Mouse (Mus musculus): Measurements from ENCODE around the gene Dgki. TPM values are rescaled to one million over a fixed set of nuclear protein-coding genes. Genes with fewer than 3 reads are reported as not detected.

Dgki gene
- total and polyA plus RNA-seq, 3 experiments = 4.4 to 8.7 (median 7.7) TPM

DNA sequence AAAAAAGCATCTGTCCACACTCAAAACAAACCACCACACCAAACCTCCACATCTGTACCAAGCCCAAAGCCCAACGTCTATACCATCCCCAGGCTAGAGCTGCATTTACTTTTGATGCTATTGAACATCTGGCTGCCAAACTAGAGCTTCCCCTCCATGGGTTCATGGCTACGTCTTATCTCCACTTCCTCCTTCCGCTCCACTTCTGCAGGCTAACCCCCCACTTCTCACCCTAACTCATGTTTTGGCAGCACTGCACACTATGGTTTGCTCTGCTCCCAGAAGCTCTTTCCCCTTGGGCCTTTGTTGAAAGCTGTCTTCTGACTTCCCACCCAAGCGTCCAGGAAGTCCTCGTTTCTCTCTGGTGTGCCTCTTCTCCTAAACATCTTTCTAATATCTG, 319.5 kb downstream of the Dgki start:
- no peak overlapping the region for H3K27ac ChIP-seq (ENCODE audit: insufficient read depth, low read depth)
- H3K9me3 ChIP-seq (replicated peaks; ENCODE audit: low read length) = no peaks in the 10 kb centered on the region
- H3K4me3 ChIP-seq (replicated peaks in 1 of 3; ENCODE audit: low read depth in 2 of 3, low read length in 2 of 3, poor library complexity in 1 of 3) = no peak overlapping the region
- H3K27me3 ChIP-seq (replicated peaks) = no peaks in the 10 kb centered on the region
- H3K9ac ChIP-seq (ENCODE audit: insufficient read depth, low read depth) = no peak overlapping the region
- dilution Hi-C loops (cut with MboI; ENCODE audit: extremely low pct_ligation_motif_present, extremely low pct_unique_long_range_greater_than_20kb, low sequenced_read_pairs) = no loop called here
- peaks cover 0 to 18% of the 10 kb centered on the region in 2 experiments for H3K36me3 ChIP-seq (replicated peaks in 1 of 2; ENCODE audit: control insufficient read depth in 1 of 2, insufficient read depth in 1 of 2, low read length in 1 of 2)
- peaks cover 0 to 8% of the 10 kb centered on the region in 2 experiments; a peak in 2 of 4 replicates for H3K4me1 ChIP-seq (ENCODE audit: control insufficient read depth in 1 of 2, insufficient read depth in 2 of 2)
- TF ChIP-seq SMC3 (IDR thresholded peaks at IDR 0.05; ENCODE audit: low read depth, low read length) = no peak
- TF ChIP-seq KAT2A (IDR thresholded peaks at IDR 0.05; ENCODE audit: insufficient replicate concordance, low read length) = no peak
- TF ChIP-seq IRF4 (IDR thresholded peaks at IDR 0.05; ENCODE audit: low read depth, low read length) = no peak
- no peak for TF ChIP-seq TCF12 (IDR thresholded peaks at IDR 0.05; ENCODE audit: low read depth, low read length)
- no peak for TF ChIP-seq E2F4 (IDR thresholded peaks at IDR 0.05; ENCODE audit: insufficient replicate concordance, low read depth, low read length)
- TF ChIP-seq CHD2 (IDR thresholded peaks at IDR 0.05; ENCODE audit: low read length) = no peak
- no peak for TF ChIP-seq JUND (conservative IDR thresholded peaks at IDR 0.05; ENCODE audit: low read depth, low read length)
- TF ChIP-seq NRF1 (IDR thresholded peaks at IDR 0.05; ENCODE audit: low read depth, low read length) = no peak
- TF ChIP-seq RAD21 (IDR thresholded peaks at IDR 0.05; ENCODE audit: low read depth, low read length) = no peak
- no peak for TF ChIP-seq JUN (IDR thresholded peaks at IDR 0.05; ENCODE audit: insufficient read depth, low read depth, low read length)
- TF ChIP-seq ZKSCAN1 (IDR thresholded peaks at IDR 0.05; ENCODE audit: borderline replicate concordance, low read depth, low read length) = no peak
- TF ChIP-seq BHLHE40 (IDR thresholded peaks at IDR 0.05; ENCODE audit: low read depth, low read length) = no peak
- no peak for TF ChIP-seq MXI1 (IDR thresholded peaks at IDR 0.05; ENCODE audit: low read depth, low read length)
- no peak for TF ChIP-seq USF2 (conservative IDR thresholded peaks at IDR 0.05; ENCODE audit: low read depth, low read length)
- TF ChIP-seq HCFC1 (IDR thresholded peaks at IDR 0.05; ENCODE audit: low read depth, low read length) = no peak
- no peak for DNase-seq (ENCODE audit: extremely low read depth)
- in situ Hi-C loops (cut with MboI; ENCODE audit: low pct_ligation_motif_present, low pct_unique_long_range_greater_than_20kb, low sequenced_read_pairs) = no loop called here
- no peaks in the 10 kb centered on the region for H3K79me2 ChIP-seq (replicated peaks; ENCODE audit: control insufficient read depth, extremely low read depth, insufficient read depth, poor library complexity, severe bottlenecking)
- no peak overlapping the region for H3K4me2 ChIP-seq (ENCODE audit: insufficient read depth, low read depth, poor library complexity, severe bottlenecking)

DNA sequence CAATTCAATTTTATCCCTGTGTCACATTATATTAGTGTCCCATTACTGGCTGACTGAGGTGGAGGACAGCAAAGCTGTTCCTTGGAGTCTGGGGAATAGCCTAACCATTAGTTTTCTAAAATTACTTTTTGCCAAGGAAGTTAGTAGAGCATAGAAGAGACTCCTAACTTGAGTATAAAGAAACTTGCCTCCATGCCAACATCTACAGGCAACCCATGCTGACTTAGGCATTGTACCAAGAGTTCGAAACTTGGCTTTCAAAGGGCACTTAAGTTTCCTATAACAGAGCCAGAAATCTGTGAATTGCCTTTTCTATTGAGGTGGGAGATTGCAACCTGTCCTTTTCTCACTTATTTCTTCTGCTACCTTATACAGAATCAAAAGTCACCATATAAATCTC, 321.8 kb downstream of the Dgki start:
- dilution Hi-C loops (cut with MboI; ENCODE audit: extremely low pct_ligation_motif_present, extremely low pct_unique_long_range_greater_than_20kb, low sequenced_read_pairs) (no loop called here), in situ Hi-C loops (cut with MboI; ENCODE audit: low pct_ligation_motif_present, low pct_unique_long_range_greater_than_20kb, low sequenced_read_pairs) (no loop called here)
- H3K4me2 ChIP-seq (ENCODE audit: insufficient read depth, low read depth, poor library complexity, severe bottlenecking) = no peak overlapping the region
- H3K27me3 ChIP-seq (replicated peaks) = no peaks in the 10 kb centered on the region
- no peak overlapping the region for H3K9ac ChIP-seq (ENCODE audit: insufficient read depth, low read depth)
- no peak overlapping the region for H3K4me3 ChIP-seq (replicated peaks in 1 of 3; ENCODE audit: low read depth in 2 of 3, low read length in 2 of 3, poor library complexity in 1 of 3)
- H3K4me1 ChIP-seq (ENCODE audit: control insufficient read depth in 1 of 2, insufficient read depth in 2 of 2) = peaks cover 0 to 8% of the 10 kb centered on the region in 2 experiments; a peak in 2 of 4 replicates
- H3K27ac ChIP-seq (ENCODE audit: insufficient read depth, low read depth) = no peak overlapping the region
- no peak for DNase-seq (ENCODE audit: extremely low read depth)
- TF ChIP-seq USF1 (IDR thresholded peaks at IDR 0.05; ENCODE audit: low read depth, low read length) (no peak), POLR2AphosphoS2 (IDR thresholded peaks at IDR 0.05; ENCODE audit: low read depth, low read length) (no peak), POLR2A (IDR thresholded peaks at IDR 0.05; ENCODE audit: low read depth, low read length) (no peak), RCOR1 (conservative IDR thresholded peaks at IDR 0.05; ENCODE audit: low read depth, low read length) (no peak), CTCF (conservative IDR thresholded peaks at IDR 0.05 in 1 of 2, IDR thresholded peaks at IDR 0.05 in 1 of 2; ENCODE audit: low read depth in 2 of 2, low read length in 2 of 2) (no peak), NRF1 (IDR thresholded peaks at IDR 0.05; ENCODE audit: low read depth, low read length) (no peak), CHD2 (IDR thresholded peaks at IDR 0.05; ENCODE audit: low read length) (no peak), MYC (IDR thresholded peaks at IDR 0.05; ENCODE audit: low read depth, low read length) (no peak), ZC3H11A (IDR thresholded peaks at IDR 0.05; ENCODE audit: low read depth, low read length) (no peak), JUND (conservative IDR thresholded peaks at IDR 0.05; ENCODE audit: low read depth, low read length) (no peak)
- peaks cover 2 to 34% of the 10 kb centered on the region in 2 experiments for H3K36me3 ChIP-seq (replicated peaks in 1 of 2; ENCODE audit: control insufficient read depth in 1 of 2, insufficient read depth in 1 of 2, low read length in 1 of 2)
- no peaks in the 10 kb centered on the region for H3K9me3 ChIP-seq (replicated peaks; ENCODE audit: low read length)
- no peaks in the 10 kb centered on the region for H3K79me2 ChIP-seq (replicated peaks; ENCODE audit: control insufficient read depth, extremely low read depth, insufficient read depth, poor library complexity, severe bottlenecking)

All from CH12.LX (cell line).